Mouse (Mus musculus) induced T-regulatory cell, adult 2 months (primary cell): ENCODE data around the gene Selenop.

Experiments
- DNase-seq: peaks from one replicate; pipeline ENCODE4 v3.0.0-alpha.2; 2012; ENCODE audit warnings: low read depth

Gene Selenop

GRCm38 (mm10) chr15:3270646-3271077 is 2.3 kb downstream of the Selenop start:
- DNase-seq = peak; percentile 81

GRCm38 (mm10) chr15:3271216-3271615 is 2.9 kb downstream of the Selenop start:
- peak; percentile 20 for DNase-seq

- DNase-seq = no peak
Observed at GRCm38 (mm10) chr15:3273191-3273590, 4.8 kb downstream of the Selenop start.

GRCm38 (mm10) chr15:3277391-3277790 is 9.0 kb downstream of the Selenop start:
- no peak for DNase-seq

- no peak for DNase-seq
Observed at GRCm38 (mm10) chr15:3279242-3279641, 10.9 kb downstream of the Selenop start.

- no peak for DNase-seq
Observed at GRCm38 (mm10) chr15:3281216-3281615, 12.9 kb downstream of the Selenop start.

- DNase-seq = no peak
Observed at GRCm38 (mm10) chr15:3281737-3282136, 13.4 kb downstream of the Selenop start.

GRCm38 (mm10) chr15:3286032-3286431 is 17.7 kb downstream of the Selenop start:
- no peak for DNase-seq

GRCm38 (mm10) chr15:3290435-3290834 is 22.1 kb downstream of the Selenop start:
- DNase-seq = no peak

- DNase-seq = no peak
Observed at GRCm38 (mm10) chr15:3293477-3293876, 25.1 kb downstream of the Selenop start.

- no peak for DNase-seq
Observed at GRCm38 (mm10) chr15:3295986-3296385, 27.6 kb downstream of the Selenop start.

GRCm38 (mm10) chr15:3297615-3298014 is 29.3 kb downstream of the Selenop start:
- DNase-seq = no peak

- DNase-seq = no peak
Observed at GRCm38 (mm10) chr15:3300361-3301100, 32.2 kb downstream of the Selenop start.

- no peak for DNase-seq
Observed at GRCm38 (mm10) chr15:3303426-3303825, 35.1 kb downstream of the Selenop start, which contains the start of gene Ccdc152. Gene Ccdc152, minus strand, starts transcription at chr15:3303526.

- no peak for DNase-seq
Observed at GRCm38 (mm10) chr15:3309856-3310255, 41.5 kb downstream of the Selenop start.

GRCm38 (mm10) chr15:3312937-3313336 is 44.6 kb downstream of the Selenop start:
- no peak for DNase-seq

GRCm38 (mm10) chr15:3316617-3317016 is 48.3 kb downstream of the Selenop start:
- DNase-seq = no peak

- no peak for DNase-seq
Observed at GRCm38 (mm10) chr15:3319929-3320328, 51.6 kb downstream of the Selenop start.

GRCm38 (mm10) chr15:3323041-3323440 is 54.7 kb downstream of the Selenop start:
- DNase-seq = no peak
